Mouse (Mus musculus): ENCODE data around the gene Obox1.
"Not testable (repeated sequence)": the region's sequence is repeated elsewhere in the genome, so short reads cannot be mapped to it uniquely, and the experiment has no call there.

Obox1 gene

GRCm38 (mm10) chr7:15388421-15388998 is at the start of gene Obox1, which contains the start of gene Obox2:
TSS of gene Obox1 (plus strand) at chr7:15388948.
TSS of gene Obox2 (plus strand) at chr7:15388721.
- DNase-seq, result not testable (repeated sequence)

DNA sequence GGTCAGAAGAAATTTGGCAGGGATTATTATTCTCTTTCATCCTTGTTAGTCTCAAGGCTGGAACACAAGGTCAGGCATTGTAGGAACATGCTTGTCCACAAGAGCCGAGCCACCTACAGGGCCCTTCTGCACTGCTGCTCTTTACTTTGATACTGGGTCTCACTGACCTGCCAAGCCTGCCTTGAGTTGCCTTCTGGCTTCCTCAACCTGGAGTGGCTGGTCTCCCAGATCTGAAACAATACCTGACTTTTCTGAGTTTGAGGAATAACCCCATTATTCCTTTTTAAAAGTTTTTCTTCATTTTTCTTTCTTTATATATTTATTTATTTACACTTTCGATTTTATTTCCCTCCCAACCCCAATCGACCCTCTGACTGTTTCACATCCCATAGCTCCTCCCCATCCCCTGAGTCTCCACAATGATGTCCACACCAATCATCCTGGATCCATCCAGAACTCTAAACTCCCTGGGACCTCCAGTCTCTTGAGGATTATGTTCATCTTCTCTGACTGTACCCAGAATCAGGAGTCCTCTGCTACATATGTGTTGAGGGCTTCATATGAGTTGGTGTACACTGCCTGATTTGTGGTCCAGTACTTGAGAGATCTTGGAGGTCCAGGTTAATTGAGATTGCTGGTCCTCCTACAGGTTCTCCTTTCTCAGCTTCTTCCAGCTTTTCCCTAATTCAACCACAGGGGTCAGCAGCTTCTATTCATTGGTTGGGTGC is 10.6 kb downstream of the Obox1 start:
- DNase-seq, result not testable (repeated sequence)

DNA sequence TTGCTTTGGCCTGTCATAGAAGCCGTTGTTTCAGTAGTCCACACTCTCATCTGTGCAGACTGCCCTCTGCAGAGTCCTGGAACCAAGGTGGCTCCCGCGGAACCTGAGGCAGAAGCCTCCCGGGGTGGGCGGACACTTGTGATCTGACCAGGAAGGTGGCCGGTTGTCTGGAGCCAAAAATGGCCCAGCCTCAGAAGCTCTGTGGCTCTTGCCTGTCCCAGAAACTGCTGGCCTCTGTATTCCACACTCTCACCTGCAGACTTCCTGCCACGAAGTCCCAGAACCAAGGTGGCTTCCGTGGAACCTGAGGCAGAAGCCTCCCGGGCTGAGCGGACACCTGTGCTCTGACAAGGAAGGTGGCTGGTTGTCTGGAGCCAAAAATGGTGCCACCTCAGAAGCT is 18.1 kb downstream of the Obox1 start:
- not testable (repeated sequence) for DNase-seq

- DNase-seq, result not testable (repeated sequence)
These were observed 29.3 kb downstream of the Obox1 start for GRCm38 (mm10) chr7:15418046-15418445.

- not testable (repeated sequence) for DNase-seq
These were observed 36.8 kb downstream of the Obox1 start for GRCm38 (mm10) chr7:15425537-15425936.

DNA sequence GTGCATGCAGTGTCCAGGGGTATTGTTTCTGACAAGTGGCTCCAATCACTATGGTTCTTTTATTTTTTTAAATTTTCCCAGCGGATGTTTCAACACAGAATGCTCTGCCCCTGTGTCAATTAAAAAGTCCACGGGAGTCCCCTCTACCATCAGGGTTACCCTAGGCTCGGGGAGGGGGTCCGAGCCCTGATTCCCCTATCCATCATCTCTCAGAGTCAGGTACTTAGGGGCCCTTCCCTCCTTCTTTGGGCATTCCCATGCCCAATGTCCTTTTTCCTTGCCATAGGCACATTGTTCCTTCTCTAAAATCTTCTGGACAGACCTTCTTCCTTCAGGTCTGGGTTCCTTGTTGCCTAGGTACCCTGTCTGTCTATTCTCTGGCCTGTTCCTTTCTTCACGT is 120.7 kb downstream of the Obox1 start:
- not testable (repeated sequence) for DNase-seq

Measured in liver (tissue).